In the genomic region with DNA sequence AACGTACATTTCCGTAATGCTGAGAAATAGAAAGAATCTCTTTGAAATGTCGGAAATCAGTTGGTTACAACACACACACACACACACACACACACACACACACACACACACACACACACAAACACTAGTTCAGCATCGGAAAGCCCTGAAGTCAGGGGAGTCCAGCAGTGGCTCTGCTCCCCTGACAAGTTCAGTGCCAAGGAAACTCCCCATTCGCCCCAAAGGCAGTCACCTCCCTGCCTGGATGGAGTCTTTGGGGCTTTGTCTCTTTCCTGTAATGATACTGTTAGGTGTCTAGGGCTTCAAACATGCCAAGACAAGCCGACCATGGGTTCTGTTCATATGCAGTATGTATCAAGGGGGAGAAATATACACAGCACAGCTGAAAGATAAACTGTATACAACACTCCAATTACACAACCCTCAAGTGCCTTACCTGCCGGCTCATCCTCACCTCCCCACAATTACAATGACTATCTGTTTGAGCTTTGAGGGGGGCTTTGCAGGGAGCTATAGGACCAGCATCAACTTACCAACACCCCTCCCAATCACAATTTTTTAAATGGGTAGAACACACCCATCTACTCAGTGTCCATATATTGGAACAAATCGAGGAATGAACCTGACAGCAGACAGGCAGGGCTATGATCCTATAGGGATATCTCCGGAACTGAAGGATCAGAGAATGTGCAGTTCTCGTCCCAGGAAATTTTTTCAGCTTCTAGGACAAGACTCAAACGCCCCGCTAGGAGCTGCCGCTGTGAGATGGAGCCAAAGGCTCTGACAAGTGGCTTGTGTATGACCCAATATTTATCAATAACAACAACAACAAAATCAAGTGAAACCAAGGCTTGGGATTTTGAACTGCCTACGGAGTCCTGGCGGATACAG, we compare ENCODE assay signal across 17 mouse cellular contexts. TPM values are rescaled to one million over a fixed set of nuclear protein-coding genes. Genes with fewer than 3 reads are reported as not detected.
DNase-seq lines count a peak whose midpoint lies in the region; ATAC-seq and TF ChIP-seq lines count a peak whose summit lies in the region.
"Had no signal": no experiment of that assay in that cellular context is flagged by ENCODE, and none has a peak within 500 bp of the region (broad histone marks: within the 10 kb centered on the region; RNA-seq: fewer than 3 reads in every experiment).

No protein-coding gene starts in this region.

- no peaks in the 10 kb centered on the region for H3K9me3 ChIP-seq in midbrain, embryonic 10.5 days (replicated peaks)
- H3K9me3 ChIP-seq in midbrain, embryonic 15.5 days: no peaks in the 10 kb centered on the region
- no peaks in the 10 kb centered on the region for H3K9me3 ChIP-seq in embryonic facial prominence, embryonic 15.5 days (replicated peaks)
- no peaks in the 10 kb centered on the region for H3K9me3 ChIP-seq in midbrain, embryonic 16.5 days (replicated peaks; ENCODE audit: control insufficient read depth, low read length, poor library complexity, severe bottlenecking)
- H3K9me3 ChIP-seq: heart, embryonic 13.5 days; hindbrain, embryonic 13.5 days; midbrain, embryonic 12.5 days; neural tube, embryonic 15.5 days had no signal

- no peak overlapping the region for H3K4me3 ChIP-seq in midbrain, embryonic 10.5 days
- H3K4me3 ChIP-seq in midbrain, embryonic 15.5 days: no peak overlapping the region
- H3K4me3 ChIP-seq in embryonic facial prominence, embryonic 15.5 days (replicated peaks): no peak overlapping the region
- H3K4me3 ChIP-seq in midbrain, embryonic 16.5 days (ENCODE audit: low read depth, low read length): no peak overlapping the region
- H3K4me3 ChIP-seq in thymus, adult 2 months (ENCODE audit: control insufficient read depth, insufficient read depth, low read length): no peak overlapping the region
- H3K4me3 ChIP-seq: hindbrain, embryonic 13.5 days; midbrain, embryonic 12.5 days; neural tube, embryonic 15.5 days had no signal

- DNase-seq in midbrain, embryonic 10.5 days (ENCODE audit: low spot score): peak; percentile 31
- peak; percentile 16 for DNase-seq in embryo, embryonic 11 days
- no peak for DNase-seq in kidney, postnatal 10 days
- DNase-seq in thymus, adult 2 months: no peak
- DNase-seq: adrenal gland, adult 2 months; spleen, adult 18-20 months had no signal

- ATAC-seq in midbrain, embryonic 15.5 days (replicated peaks): no peak
- peak; percentile 45; the same call in 1 of the 2 replicates for ATAC-seq in embryonic facial prominence, embryonic 15.5 days (ENCODE audit: insufficient number of reproducible peaks, low FRiP score, low TSS enrichment, low read depth)
- ATAC-seq in midbrain, embryonic 16.5 days: no peak
- ATAC-seq: lung, postnatal 0 days had no signal

- peaks cover 100% of the 10 kb centered on the region for H3K27me3 ChIP-seq in midbrain, embryonic 10.5 days (ENCODE audit: low read depth, poor library complexity, severe bottlenecking)
- H3K27me3 ChIP-seq in midbrain, embryonic 15.5 days (replicated peaks): peaks cover 87% of the 10 kb centered on the region
- peaks cover 92% of the 10 kb centered on the region for H3K27me3 ChIP-seq in embryonic facial prominence, embryonic 15.5 days
- peaks cover 68% of the 10 kb centered on the region for H3K27me3 ChIP-seq in midbrain, embryonic 16.5 days (ENCODE audit: control insufficient read depth, insufficient read depth, low read depth, low read length)
- peaks cover 5% of the 10 kb centered on the region; the same call in 1 of the 2 replicates for H3K27me3 ChIP-seq in thymus, adult 2 months (ENCODE audit: control insufficient read depth, insufficient read depth, low read length)

- no peak overlapping the region for H3K9ac ChIP-seq in midbrain, embryonic 15.5 days
- no peak overlapping the region for H3K9ac ChIP-seq in embryonic facial prominence, embryonic 15.5 days
- no peak overlapping the region for H3K9ac ChIP-seq in midbrain, embryonic 16.5 days (ENCODE audit: low read depth, low read length)
- H3K9ac ChIP-seq: heart, embryonic 13.5 days; hindbrain, embryonic 13.5 days; midbrain, embryonic 12.5 days; neural tube, embryonic 15.5 days had no signal

- TF ChIP-seq CTCF in thymus, adult 2 months (IDR thresholded peaks at IDR 0.05; ENCODE audit: borderline replicate concordance, control insufficient read depth, extremely low read depth, insufficient read depth, low read length, poor library complexity): no peak

- no peak overlapping the region for H3K27ac ChIP-seq in midbrain, embryonic 10.5 days (replicated peaks)
- H3K27ac ChIP-seq in midbrain, embryonic 15.5 days: no peak overlapping the region
- no peak overlapping the region for H3K27ac ChIP-seq in embryonic facial prominence, embryonic 15.5 days (replicated peaks)
- no peak overlapping the region; the same call in 1 of the 2 replicates for H3K27ac ChIP-seq in midbrain, embryonic 16.5 days (ENCODE audit: low read length)
- H3K27ac ChIP-seq in thymus, adult 2 months (ENCODE audit: control insufficient read depth, insufficient read depth, low read length): no peak overlapping the region
- H3K27ac ChIP-seq: heart, embryonic 13.5 days; hindbrain, embryonic 13.5 days; midbrain, embryonic 12.5 days; neural tube, embryonic 15.5 days had no signal

- no peak overlapping the region for H3K4me2 ChIP-seq in midbrain, embryonic 15.5 days
- no peak overlapping the region for H3K4me2 ChIP-seq in embryonic facial prominence, embryonic 15.5 days (replicated peaks)
- H3K4me2 ChIP-seq in midbrain, embryonic 16.5 days (ENCODE audit: low read length): peak overlapping the region; percentile 14; the same call in 1 of the 2 replicates
- H3K4me2 ChIP-seq: hindbrain, embryonic 13.5 days had no signal

- H3K36me3 ChIP-seq in midbrain, embryonic 10.5 days: no peaks in the 10 kb centered on the region
- no peaks in the 10 kb centered on the region for H3K36me3 ChIP-seq in midbrain, embryonic 15.5 days (replicated peaks)
- H3K36me3 ChIP-seq in embryonic facial prominence, embryonic 15.5 days: no peaks in the 10 kb centered on the region
- H3K36me3 ChIP-seq in midbrain, embryonic 16.5 days (ENCODE audit: control insufficient read depth, insufficient read depth, low read length): no peaks in the 10 kb centered on the region
- no peaks in the 10 kb centered on the region for H3K36me3 ChIP-seq in thymus, adult 2 months (ENCODE audit: control insufficient read depth, insufficient read depth, low read length)
- H3K36me3 ChIP-seq: heart, embryonic 13.5 days; hindbrain, embryonic 13.5 days; midbrain, embryonic 12.5 days; neural tube, embryonic 15.5 days had no signal

- no peaks in the 10 kb centered on the region for H3K4me1 ChIP-seq in midbrain, embryonic 10.5 days
- H3K4me1 ChIP-seq in midbrain, embryonic 15.5 days: peaks cover 9% of the 10 kb centered on the region; the same call in 1 of the 2 replicates
- H3K4me1 ChIP-seq in embryonic facial prominence, embryonic 15.5 days: peaks cover 8% of the 10 kb centered on the region
- H3K4me1 ChIP-seq in midbrain, embryonic 16.5 days (ENCODE audit: control insufficient read depth, insufficient read depth, low read length): peaks cover 4% of the 10 kb centered on the region
- no peaks in the 10 kb centered on the region for H3K4me1 ChIP-seq in thymus, adult 2 months (replicated peaks; ENCODE audit: control insufficient read depth, insufficient read depth, low read length)

- TF ChIP-seq POLR2A in thymus, adult 2 months (IDR thresholded peaks at IDR 0.05; ENCODE audit: control insufficient read depth, extremely low read depth, insufficient read depth, low read length, poor library complexity): no peak

- WGBS in midbrain, embryonic 10.5 days: 3% methylated on average over 15 of the region's 15 CpGs
- 3% methylated on average over 15 of the region's 15 CpGs for WGBS in midbrain, embryonic 15.5 days
- WGBS in embryonic facial prominence, embryonic 15.5 days: 2% methylated on average over 15 of the region's 15 CpGs
- 3% methylated on average over 15 of the region's 15 CpGs for WGBS in midbrain, embryonic 16.5 days
- 15% methylated on average over 15 of the region's 15 CpGs for WGBS in thymus, adult 2 months

RNA-seq across cellular contexts. Expression of gene Foxg1, which starts 6.8 kb away (rescaled TPM):
- 0.31 and 0.42 TPM in 2 replicates for polyA plus RNA-seq in midbrain, embryonic 10.5 days (2016; fragmentation: Nextera tagmentation; extraction: Ambion mirVana)
- polyA plus RNA-seq in midbrain, embryonic 15.5 days (2015; fragmentation: Nextera tagmentation; extraction: Ambion mirVana): 1.3 and 2.4 TPM in 2 replicates
- 0.71 and 0.89 TPM in 2 replicates for polyA plus RNA-seq in embryonic facial prominence, embryonic 15.5 days (2015; fragmentation: Nextera tagmentation; extraction: Ambion mirVana)
- polyA plus RNA-seq in midbrain, embryonic 16.5 days (2015; fragmentation: Nextera tagmentation; extraction: Ambion mirVana): 1.7 and 2.5 TPM in 2 replicates
- 4.8 and 5.2 TPM in 2 replicates for polyA plus RNA-seq in thymus, adult 2 months (2012; rRNA removed)
- polyA plus RNA-seq: adrenal gland, adult 2 months; kidney, embryonic 14.5 days; liver, adult 2 months; lung, postnatal 0 days; neural tube, embryonic 15.5 days; urinary bladder, adult 2 months had no signal

RNA-seq across cellular contexts. Expression of gene Gm43517, which starts 9.3 kb away (rescaled TPM):
- 0.05 TPM in 1 of 2 replicates, not detected in the other for polyA plus RNA-seq in midbrain, embryonic 10.5 days (2016; fragmentation: Nextera tagmentation; extraction: Ambion mirVana)
- 0.24 TPM in 1 of 2 replicates, not detected in the other for polyA plus RNA-seq in midbrain, embryonic 15.5 days (2015; fragmentation: Nextera tagmentation; extraction: Ambion mirVana)
- polyA plus RNA-seq in embryonic facial prominence, embryonic 15.5 days (2015; fragmentation: Nextera tagmentation; extraction: Ambion mirVana): 0.05 TPM in 1 of 2 replicates, not detected in the other
- 0.10 TPM in 1 of 2 replicates, not detected in the other for polyA plus RNA-seq in midbrain, embryonic 16.5 days (2015; fragmentation: Nextera tagmentation; extraction: Ambion mirVana)
- 0.06 and 0.13 TPM in 2 replicates for polyA plus RNA-seq in thymus, adult 2 months (2012; rRNA removed)
- polyA plus RNA-seq: adrenal gland, adult 2 months; heart, embryonic 13.5 days; hindbrain, embryonic 13.5 days; kidney, embryonic 14.5 days; liver, adult 2 months; lung, postnatal 0 days; neural tube, embryonic 15.5 days; urinary bladder, adult 2 months had no signal

Comparison
In these comparisons a context has a peak if more than half of its experiments do, and no peak if none do; other contexts are left out.
1. DNase-seq: peak in midbrain, embryonic 10.5 days (single experiment) and embryo, embryonic 11 days (single experiment); none in kidney, postnatal 10 days (single experiment) and thymus, adult 2 months (single experiment).